Mouse (Mus musculus) spleen, postnatal 4 days (tissue): ENCODE measurements around the gene Nav2.

Experiments used
- DNase-seq, 2 experiments: peaks; one replicate each; pipeline ENCODE4 v3.0.0; 2022; ENCODE audit warnings: low spot score in 2 of 2

Gene Nav2

GRCm38 (mm10) chr7:49515012-49515411 is 606.5 kb downstream of the Nav2 start:
- DNase-seq: no peak

- no peak for DNase-seq
Measured at GRCm38 (mm10) chr7:49520504-49520903, 612.0 kb downstream of the Nav2 start.

GRCm38 (mm10) chr7:49521349-49521748 is 612.8 kb downstream of the Nav2 start:
- DNase-seq: no peak

GRCm38 (mm10) chr7:49521976-49522375 is 613.5 kb downstream of the Nav2 start:
- DNase-seq: no peak

- DNase-seq: no peak
Measured at GRCm38 (mm10) chr7:49522411-49523114, 614.0 kb downstream of the Nav2 start.

GRCm38 (mm10) chr7:49523115-49523445 is 614.6 kb downstream of the Nav2 start:
- no peak for DNase-seq

- no peak for DNase-seq
Measured at GRCm38 (mm10) chr7:49523729-49524128, 615.2 kb downstream of the Nav2 start.

DNA sequence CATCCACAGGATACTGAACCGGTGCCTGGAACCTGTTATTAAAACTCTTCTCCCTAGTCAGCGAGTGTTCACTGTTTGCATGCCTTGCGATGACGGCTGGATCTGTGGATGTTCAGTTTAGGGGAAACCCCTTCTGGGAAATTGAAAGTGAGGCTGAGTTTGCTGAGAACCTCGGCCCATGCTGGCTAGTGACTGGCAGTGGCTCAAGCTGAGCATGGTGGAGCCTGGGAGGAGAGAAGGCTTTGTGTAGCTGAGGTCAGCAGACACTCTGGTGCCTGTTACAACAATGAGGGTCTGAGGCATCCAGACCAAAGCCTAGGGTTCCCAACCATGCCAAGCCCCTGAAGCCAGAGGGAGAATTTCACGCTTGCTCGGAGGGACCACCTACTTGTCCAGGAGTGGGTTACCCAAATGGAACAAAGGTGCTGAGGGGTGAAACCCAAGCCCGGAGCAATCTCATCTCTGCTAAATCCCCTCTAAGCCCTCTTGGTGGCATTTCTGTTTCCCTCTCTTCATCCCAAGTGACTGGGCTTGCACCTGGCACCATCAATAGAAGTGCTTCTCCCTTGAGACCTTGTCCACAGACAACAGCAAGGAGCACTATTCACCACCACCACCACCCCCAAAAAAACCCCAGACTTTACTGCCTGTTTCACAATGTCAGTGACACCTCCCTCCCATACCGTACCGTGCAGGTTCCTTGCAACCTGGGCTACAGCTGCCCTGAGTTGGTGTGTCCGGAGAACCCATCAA is 617.0 kb downstream of the Nav2 start:
- no peak for DNase-seq

DNA sequence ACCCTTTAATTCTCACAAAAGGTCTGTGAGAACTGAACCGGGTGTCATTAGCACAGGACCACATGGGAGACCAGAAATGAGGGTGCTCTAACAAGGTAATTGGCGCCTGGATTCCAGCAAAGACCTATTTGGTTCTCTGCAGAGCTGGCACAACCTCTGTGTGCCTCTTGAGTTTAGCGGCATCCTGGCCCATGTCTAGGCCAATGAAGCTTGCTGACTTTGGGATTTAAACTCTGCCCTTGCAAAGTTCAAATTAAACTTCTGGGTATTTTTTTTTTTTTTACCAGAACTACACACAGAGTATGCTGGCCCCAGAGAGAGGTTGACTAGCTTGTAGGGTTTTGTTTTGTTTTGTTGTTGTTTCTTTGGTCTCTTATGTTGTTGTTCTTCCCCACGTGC is 617.6 kb downstream of the Nav2 start:
- DNase-seq: no peak

DNA sequence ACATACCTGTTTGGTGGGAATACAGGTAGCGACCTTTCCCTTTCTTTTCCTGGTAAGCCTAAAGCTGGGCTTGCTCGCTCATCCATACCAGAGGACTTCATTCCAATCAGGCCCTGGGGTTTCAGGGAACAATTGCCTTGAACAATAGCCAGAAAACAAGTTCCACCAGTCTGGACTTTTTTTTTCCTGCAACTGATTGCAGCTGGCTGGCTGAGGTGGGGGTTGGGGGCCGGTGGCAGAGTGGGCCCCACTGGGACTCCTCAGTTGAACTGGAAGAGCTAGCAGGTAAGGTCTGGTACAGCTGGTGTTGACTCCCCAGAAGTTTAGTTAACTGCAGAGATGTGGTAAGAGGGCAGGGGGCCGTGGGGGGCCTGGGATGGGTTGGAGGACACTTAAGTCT is 619.0 kb downstream of the Nav2 start:
- no peak for DNase-seq

GRCm38 (mm10) chr7:49527925-49528324 is 619.4 kb downstream of the Nav2 start:
- DNase-seq: no peak

- no peak for DNase-seq
Measured at GRCm38 (mm10) chr7:49529498-49529897, 621.0 kb downstream of the Nav2 start.

- DNase-seq: no peak
Measured at GRCm38 (mm10) chr7:49533571-49533970, 625.1 kb downstream of the Nav2 start.

- no peak for DNase-seq
Measured at GRCm38 (mm10) chr7:49534208-49534607, 625.7 kb downstream of the Nav2 start.

DNA sequence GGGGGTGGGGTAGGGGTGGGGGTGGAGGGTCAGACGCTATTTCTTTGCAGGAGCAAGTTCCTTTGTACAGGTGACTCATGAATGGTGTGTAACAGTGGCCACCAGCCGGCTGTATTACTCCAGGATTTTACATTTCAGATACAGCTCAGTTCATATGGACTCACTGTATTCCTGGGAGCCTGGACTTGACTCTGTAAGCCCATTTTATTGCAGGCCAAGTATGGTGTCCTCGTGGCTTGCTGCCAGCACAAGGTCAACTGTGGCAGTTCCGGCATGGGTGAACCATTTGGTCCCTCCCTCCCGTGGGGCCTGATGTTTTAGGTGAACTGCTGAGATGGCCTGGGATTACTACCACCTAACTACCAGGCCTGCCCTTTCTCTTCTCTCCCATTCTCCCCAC is 629.8 kb downstream of the Nav2 start:
- no peak for DNase-seq

- no peak for DNase-seq
Measured at GRCm38 (mm10) chr7:49540181-49540580, 631.7 kb downstream of the Nav2 start.

DNA sequence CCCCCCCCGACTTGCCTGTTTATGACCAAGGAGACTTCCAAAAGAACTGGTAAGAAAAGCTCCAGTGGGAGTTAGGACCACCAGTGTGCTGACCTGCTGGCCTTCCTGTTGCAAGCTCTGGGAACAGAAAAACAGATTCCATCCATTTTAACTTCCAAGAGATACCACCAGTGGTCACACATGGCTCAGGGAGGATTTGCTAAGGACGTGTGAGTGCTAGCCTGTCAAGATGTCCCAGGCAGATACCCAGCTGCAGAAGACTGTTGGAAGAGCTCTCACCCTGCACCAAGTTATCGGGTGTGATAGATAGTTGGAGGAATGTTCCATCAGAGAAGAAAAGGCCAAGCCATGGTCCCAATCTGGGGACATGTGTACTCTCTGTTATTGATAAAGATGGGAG is 633.6 kb downstream of the Nav2 start:
- no peak for DNase-seq

- no peak for DNase-seq
Measured at GRCm38 (mm10) chr7:49544775-49545705, 636.5 kb downstream of the Nav2 start.

DNA sequence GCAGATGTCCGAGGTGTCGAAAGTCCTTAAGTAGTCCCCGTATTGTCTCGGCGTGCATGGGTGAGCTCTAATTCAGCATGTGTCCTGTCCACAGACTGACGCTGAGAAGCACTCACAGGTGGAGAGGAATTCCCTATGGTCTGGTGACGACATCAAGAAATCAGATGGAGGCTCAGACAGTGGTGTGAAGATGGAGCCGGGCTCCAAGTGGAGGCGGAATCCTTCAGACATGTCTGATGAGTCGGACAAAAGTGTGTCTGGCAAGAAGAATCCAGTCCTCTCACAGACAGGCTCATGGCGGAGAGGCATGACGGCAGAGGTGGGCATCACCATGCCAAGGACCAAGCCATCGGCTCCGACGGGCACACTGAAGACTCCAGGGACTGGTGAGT is 637.2 kb downstream of the Nav2 start:
- no peak for DNase-seq

- DNase-seq: no peak
Measured at GRCm38 (mm10) chr7:49548397-49548796, 639.9 kb downstream of the Nav2 start.

DNA sequence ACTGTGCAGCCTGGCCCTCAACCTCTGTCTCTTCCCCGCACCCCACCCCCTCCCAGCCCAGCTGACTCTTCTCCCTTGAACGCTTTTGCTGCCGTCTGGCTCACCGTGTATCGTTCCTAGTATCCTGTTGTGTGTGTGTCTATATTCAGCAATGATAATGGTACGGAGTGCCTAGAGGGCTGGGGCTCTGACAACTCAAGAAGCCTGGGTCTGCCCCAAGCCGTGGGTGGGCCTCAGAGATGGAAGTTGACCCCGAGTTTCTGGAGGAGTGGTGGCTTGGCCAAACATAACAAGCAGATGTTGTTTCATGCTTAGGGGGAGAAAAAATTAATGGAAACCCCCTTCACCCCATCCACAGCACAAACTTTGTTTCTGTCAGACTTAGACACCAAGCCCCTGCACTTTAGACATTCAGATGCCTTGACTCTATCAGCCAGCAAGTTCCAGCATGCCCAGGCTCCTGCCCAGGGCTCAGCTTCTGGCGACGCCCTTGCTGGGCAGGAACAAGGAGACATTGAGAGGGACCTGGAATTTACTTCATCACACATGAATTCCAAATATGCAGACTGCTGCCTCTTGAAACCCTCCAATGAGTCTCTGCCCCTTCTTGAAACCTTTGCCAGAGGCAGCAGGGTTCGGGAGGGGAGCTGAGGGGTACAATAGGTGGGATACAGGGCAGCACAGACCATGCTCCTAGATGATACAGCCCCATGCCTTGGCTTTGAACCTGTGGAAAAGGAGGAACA is 644.9 kb downstream of the Nav2 start:
- no peak for DNase-seq

DNA sequence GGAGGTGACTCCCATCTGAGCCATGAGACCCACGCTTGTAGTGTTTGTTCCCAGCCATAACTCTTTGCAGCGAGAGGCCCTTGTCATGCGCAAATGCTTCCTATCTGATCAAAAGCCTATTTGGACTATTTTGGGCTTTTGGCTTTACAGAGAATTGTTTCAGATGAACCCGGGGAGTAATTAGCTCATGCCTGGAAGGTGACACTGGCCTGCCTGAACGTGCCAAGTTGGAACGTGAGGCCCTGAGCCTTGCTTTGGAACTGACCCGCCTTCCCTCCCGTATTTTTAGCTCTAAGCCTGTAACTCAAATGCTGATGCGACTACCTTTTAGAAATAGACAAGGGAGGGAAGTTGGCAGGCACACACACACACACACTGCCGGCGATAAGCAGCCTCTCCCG is 649.7 kb downstream of the Nav2 start:
- DNase-seq: no peak
